In genomic region chr3:97160908-97161307, GRCm38 (mm10) we compare ENCODE assay signal across 9 mouse cellular contexts. TPM values are rescaled to one million over a fixed set of nuclear protein-coding genes. Genes with fewer than 3 reads are reported as not detected.
DNase-seq lines count a peak whose midpoint lies in the region; ATAC-seq and TF ChIP-seq lines count a peak whose summit lies in the region.
"Had no signal": no experiment of that assay in that cellular context is flagged by ENCODE, and none has a peak within 500 bp of the region (broad histone marks: within the 10 kb centered on the region; RNA-seq: fewer than 3 reads in every experiment).

No protein-coding gene starts in this region.

- H3K27ac ChIP-seq in embryonic facial prominence, embryonic 13.5 days: no peak overlapping the region
- H3K27ac ChIP-seq in embryonic facial prominence, embryonic 10.5 days (replicated peaks): no peak overlapping the region
- H3K27ac ChIP-seq in stomach, embryonic 15.5 days: peak overlapping the region; percentile 12; the same call in 1 of the 2 replicates
- no peak overlapping the region for H3K27ac ChIP-seq in midbrain, postnatal 0 days (ENCODE audit: low read depth, low read length)
- H3K27ac ChIP-seq: embryonic facial prominence, embryonic 15.5 days had no signal

- H3K4me3 ChIP-seq in embryonic facial prominence, embryonic 13.5 days: no peak overlapping the region
- H3K4me3 ChIP-seq in embryonic facial prominence, embryonic 10.5 days: no peak overlapping the region
- no peak overlapping the region for H3K4me3 ChIP-seq in stomach, embryonic 15.5 days (replicated peaks)
- no peak overlapping the region for H3K4me3 ChIP-seq in midbrain, postnatal 0 days (ENCODE audit: low read depth, low read length)
- H3K4me3 ChIP-seq: embryonic facial prominence, embryonic 15.5 days had no signal

- no peaks in the 10 kb centered on the region for H3K27me3 ChIP-seq in embryonic facial prominence, embryonic 13.5 days
- no peaks in the 10 kb centered on the region for H3K27me3 ChIP-seq in embryonic facial prominence, embryonic 10.5 days (replicated peaks; ENCODE audit: low read depth, poor library complexity, severe bottlenecking)
- H3K27me3 ChIP-seq in stomach, embryonic 15.5 days (replicated peaks): no peaks in the 10 kb centered on the region
- no peaks in the 10 kb centered on the region for H3K27me3 ChIP-seq in midbrain, postnatal 0 days (ENCODE audit: insufficient read depth, low read length)
- H3K27me3 ChIP-seq: embryonic facial prominence, embryonic 15.5 days had no signal

- no peak overlapping the region for H3K9ac ChIP-seq in embryonic facial prominence, embryonic 13.5 days
- H3K9ac ChIP-seq in stomach, embryonic 15.5 days: no peak overlapping the region
- H3K9ac ChIP-seq in midbrain, postnatal 0 days (replicated peaks; ENCODE audit: low read length, poor library complexity, severe bottlenecking): no peak overlapping the region
- H3K9ac ChIP-seq: embryonic facial prominence, embryonic 15.5 days had no signal

- WGBS in embryonic facial prominence, embryonic 13.5 days: 55% methylated on average over 10 of the region's 10 CpGs
- 78% methylated on average over 10 of the region's 10 CpGs for WGBS in embryonic facial prominence, embryonic 10.5 days
- WGBS in stomach, embryonic 15.5 days: 46% methylated on average over 10 of the region's 10 CpGs
- 54% methylated on average over 10 of the region's 10 CpGs for WGBS in midbrain, postnatal 0 days

- H3K9me3 ChIP-seq in embryonic facial prominence, embryonic 13.5 days: no peaks in the 10 kb centered on the region
- no peaks in the 10 kb centered on the region for H3K9me3 ChIP-seq in embryonic facial prominence, embryonic 10.5 days
- H3K9me3 ChIP-seq in stomach, embryonic 15.5 days: no peaks in the 10 kb centered on the region
- no peaks in the 10 kb centered on the region for H3K9me3 ChIP-seq in midbrain, postnatal 0 days (ENCODE audit: low read length)
- H3K9me3 ChIP-seq: embryonic facial prominence, embryonic 15.5 days had no signal

- no peak for TF ChIP-seq CTCF in midbrain, postnatal 0 days (IDR thresholded peaks at IDR 0.05)

- no peak for ATAC-seq in embryonic facial prominence, embryonic 13.5 days (ENCODE audit: insufficient number of reproducible peaks, insufficient read depth, low FRiP score, low TSS enrichment, low read depth)
- no peak for ATAC-seq in stomach, embryonic 15.5 days (ENCODE audit: insufficient read depth, low FRiP score, low read depth)
- ATAC-seq in midbrain, postnatal 0 days (ENCODE audit: low FRiP score): no peak

- peaks cover 11% of the 10 kb centered on the region; the same call in 1 of the 2 replicates for H3K36me3 ChIP-seq in embryonic facial prominence, embryonic 13.5 days
- H3K36me3 ChIP-seq in embryonic facial prominence, embryonic 10.5 days (replicated peaks): peaks cover 7% of the 10 kb centered on the region
- H3K36me3 ChIP-seq in stomach, embryonic 15.5 days: no peaks in the 10 kb centered on the region
- H3K36me3 ChIP-seq in midbrain, postnatal 0 days (ENCODE audit: insufficient read depth, low read length): no peaks in the 10 kb centered on the region
- H3K36me3 ChIP-seq: embryonic facial prominence, embryonic 15.5 days had no signal

- no peak for DNase-seq in embryonic facial prominence, embryonic 10.5 days (ENCODE audit: low spot score)
- DNase-seq in urinary bladder, postnatal 14 days (ENCODE audit: low spot score): peak; percentile 56
- no peak for DNase-seq in urinary bladder, postnatal 25 days (ENCODE audit: low spot score)
- peak; percentile 59 to 67 for DNase-seq in kidney, postnatal 4 days
- DNase-seq in midbrain, postnatal 0 days (ENCODE audit: low spot score): no peak
- DNase-seq in gastrocnemius, postnatal 10 days: no peak

- peak overlapping the region; percentile 36 for H3K4me2 ChIP-seq in embryonic facial prominence, embryonic 13.5 days
- peak overlapping the region; percentile 61 for H3K4me2 ChIP-seq in stomach, embryonic 15.5 days
- no peak overlapping the region; the same call in 1 of the 2 replicates for H3K4me2 ChIP-seq in midbrain, postnatal 0 days (ENCODE audit: low read depth, low read length, poor library complexity, severe bottlenecking)

- peaks cover 24% of the 10 kb centered on the region for H3K4me1 ChIP-seq in embryonic facial prominence, embryonic 13.5 days
- H3K4me1 ChIP-seq in embryonic facial prominence, embryonic 10.5 days: peaks cover 16% of the 10 kb centered on the region
- 0 out of 2 replicates have a peak, but pooled peaks cover 4% of the 10 kb centered on the region for H3K4me1 ChIP-seq in stomach, embryonic 15.5 days
- H3K4me1 ChIP-seq in midbrain, postnatal 0 days (ENCODE audit: insufficient read depth, low read length): no peaks in the 10 kb centered on the region

RNA-seq across cellular contexts. Expression of gene Acp6, which starts 2.3 kb away (rescaled TPM):
- 49.1 and 53.8 TPM in 2 replicates for polyA plus RNA-seq in embryonic facial prominence, embryonic 13.5 days (2015; fragmentation: Nextera tagmentation; extraction: Ambion mirVana)
- 31.0 and 32.6 TPM in 2 replicates for polyA plus RNA-seq in embryonic facial prominence, embryonic 10.5 days (2016; fragmentation: Nextera tagmentation; extraction: Ambion mirVana)
- polyA plus RNA-seq in stomach, embryonic 15.5 days (2015; fragmentation: Nextera tagmentation; extraction: Ambion mirVana): 46.9 and 50.7 TPM in 2 replicates
- total RNA-seq in midbrain, postnatal 0 days (2014; rRNA removed): 14.7 and 20.3 TPM in 2 replicates
- 12.6 and 13.7 TPM in 2 replicates for polyA plus RNA-seq in midbrain, postnatal 0 days (2015; fragmentation: Nextera tagmentation; extraction: Ambion mirVana)
- total RNA-seq in gastrocnemius, postnatal 10 days (2021): 10 to 100 TPM; 15.4 to 18.9 TPM

Comparison
In these comparisons a context has a peak if more than half of its experiments do, and no peak if none do; other contexts are left out.
1. DNase-seq: peak in urinary bladder, postnatal 14 days (single experiment) and kidney, postnatal 4 days (2 of 2); none in embryonic facial prominence, embryonic 10.5 days (single experiment), urinary bladder, postnatal 25 days (single experiment), midbrain, postnatal 0 days (single experiment) and gastrocnemius, postnatal 10 days (single experiment).